Mouse (Mus musculus) small intestine, adult 2 months (tissue): ENCODE results near the gene Heg1. TPM values are rescaled to one million over a fixed set of nuclear protein-coding genes. Genes with fewer than 3 reads are reported as not detected.

Source experiments
- H3K27ac ChIP-seq: fragments of 200-500 bp; 2 replicates; pipeline ENCODE4 v1.5.1; 2012; ENCODE audit warnings: low read depth, low read length, control low read depth, inconsistent platforms; ENCODE audit not compliant: insufficient read depth
- H3K27me3 ChIP-seq: fragments of 200-500 bp; 2 replicates; pipeline ENCODE4 v1.6.1; 2012; ENCODE audit warnings: mild to moderate bottlenecking, moderate library complexity, low read length, inconsistent platforms; ENCODE audit not compliant: control insufficient read depth, insufficient read depth
- H3K36me3 ChIP-seq: fragments of 200-500 bp; 2 replicates; pipeline ENCODE4 v1.6.1; 2012; ENCODE audit warnings: mild to moderate bottlenecking, low read length, control low read depth, inconsistent platforms; ENCODE audit not compliant: control insufficient read depth, insufficient read depth
- H3K4me1 ChIP-seq: fragments of 200-500 bp; 2 replicates; pipeline ENCODE4 v1.6.1; 2012; ENCODE audit warnings: low read length, inconsistent platforms, mixed read lengths; ENCODE audit not compliant: control insufficient read depth, insufficient read depth, insufficient read length
- H3K4me3 ChIP-seq: fragments of 200-500 bp; 2 replicates; pipeline ENCODE4 v1.5.1; 2012; ENCODE audit warnings: low read depth, mild to moderate bottlenecking, control low read depth, inconsistent platforms, low read length, moderate library complexity
- CTCF ChIP-seq: fragments of 200-500 bp; IDR thresholded peaks from 2 replicates; pipeline ENCODE4 v1.5.1; 2012; ENCODE audit warnings: low read depth, mild to moderate bottlenecking, control low read depth, inconsistent platforms, low read length, moderate library complexity, mixed read lengths; ENCODE audit not compliant: insufficient replicate concordance, insufficient read length; ENCODE audit errors: extremely low read depth
- POLR2A ChIP-seq: fragments of 200-500 bp; IDR thresholded peaks from 2 replicates; pipeline ENCODE4 v1.6.1; 2012; ENCODE audit warnings: low read depth, mild to moderate bottlenecking, control low read depth, inconsistent platforms, low read length, moderate library complexity
- WGBS: fragments of 180-500 bp; shearing (Covaris S2); methylation state at CpG from one replicate; pipeline ENCODE4 v1.1.7; 2018; 5-methylcytosine and 5-hydroxymethylcytosine counted together
- polyA plus RNA-seq: library from polyadenylated mRNA; depleted of rRNA; stranded (reverse); fragments of >200 nt; gene quantifications from 2 replicates; pipeline ENCODE4 v1.2.3, GENCODE M21; 2012

Heg1 gene
- polyA plus RNA-seq, 1 experiment = 12.0 TPM

GRCm38 (mm10) chr16:33752904-33753578 is 68.9 kb downstream of the Heg1 start:
- peak overlapping the region; percentile 96 for H3K27ac ChIP-seq

GRCm38 (mm10) chr16:33755293-33755692 is 71.1 kb downstream of the Heg1 start:
- H3K4me3 ChIP-seq = no peak overlapping the region
- 85% methylated on average over 8 of the region's 8 CpGs for WGBS
- no peak overlapping the region for H3K27ac ChIP-seq
- H3K4me1 ChIP-seq = peaks cover 9% of the 10 kb centered on the region; the same call in 1 of the 2 replicates
- TF ChIP-seq POLR2A = no peak
- TF ChIP-seq CTCF = no peak
- peaks cover 4% of the 10 kb centered on the region; the same call in 1 of the 2 replicates for H3K36me3 ChIP-seq
- H3K27me3 ChIP-seq = no peaks in the 10 kb centered on the region

More at GRCm38 (mm10) chr16:33752904-33753578, 68.9 kb downstream of the Heg1 start:
- Histone ChIP-seq H3K36me3 (peaks cover 4% of the 10 kb centered on the region; the same call in 1 of the 2 replicates), H3K4me1 (peaks cover 16% of the 10 kb centered on the region; the same call in 1 of the 2 replicates), H3K4me3 (peak overlapping the region; percentile 33), H3K27me3 (no peaks in the 10 kb centered on the region)
- no peak; the same call in 1 of the 2 replicates for TF ChIP-seq POLR2A
- TF ChIP-seq CTCF = no peak
- 28% methylated on average over 8 of the region's 8 CpGs for WGBS

GRCm38 (mm10) chr16:33755961-33756360 is 71.8 kb downstream of the Heg1 start:
- no peaks in the 10 kb centered on the region for H3K27me3 ChIP-seq
- H3K4me3 ChIP-seq = peak overlapping the region; percentile 17
- 60% methylated on average over 16 of the region's 16 CpGs for WGBS
- peaks cover 15% of the 10 kb centered on the region for H3K4me1 ChIP-seq
- TF ChIP-seq CTCF (no peak), POLR2A (no peak)
- peaks cover 4% of the 10 kb centered on the region; the same call in 1 of the 2 replicates for H3K36me3 ChIP-seq
- no peak overlapping the region for H3K27ac ChIP-seq

GRCm38 (mm10) chr16:33756396-33756795 is 72.2 kb downstream of the Heg1 start:
- H3K27ac ChIP-seq = no peak overlapping the region
- peak overlapping the region; percentile 17; the same call in 1 of the 2 replicates for H3K4me3 ChIP-seq
- TF ChIP-seq CTCF (no peak), POLR2A (no peak)
- H3K4me1 ChIP-seq = peaks cover 17% of the 10 kb centered on the region
- 60% methylated on average over 6 of the region's 6 CpGs for WGBS
- H3K36me3 ChIP-seq = peaks cover 4% of the 10 kb centered on the region; the same call in 1 of the 2 replicates
- no peaks in the 10 kb centered on the region for H3K27me3 ChIP-seq

- Histone ChIP-seq H3K4me3 (no peak overlapping the region), H3K4me1 (peaks cover 23% of the 10 kb centered on the region), H3K27ac (no peak overlapping the region), H3K36me3 (peaks cover 4% of the 10 kb centered on the region; the same call in 1 of the 2 replicates), H3K27me3 (no peaks in the 10 kb centered on the region)
- 65% methylated on average over 7 of the region's 7 CpGs for WGBS
- TF ChIP-seq CTCF = no peak
- TF ChIP-seq POLR2A = no peak
These were observed 75.0 kb downstream of the Heg1 start for GRCm38 (mm10) chr16:33759207-33759606.

GRCm38 (mm10) chr16:33760542-33760941 is 76.4 kb downstream of the Heg1 start:
- no peak for TF ChIP-seq CTCF
- no peak for TF ChIP-seq POLR2A
- Histone ChIP-seq H3K4me3 (no peak overlapping the region), H3K27ac (no peak overlapping the region), H3K27me3 (no peaks in the 10 kb centered on the region), H3K4me1 (peaks cover 29% of the 10 kb centered on the region), H3K36me3 (0 out of 2 replicates have a peak, but pooled peaks cover 4% of the 10 kb centered on the region)
- WGBS = 49% methylated on average over 5 of the region's 5 CpGs

GRCm38 (mm10) chr16:33760996-33761395 is 76.8 kb downstream of the Heg1 start:
- Histone ChIP-seq H3K4me3 (no peak overlapping the region), H3K36me3 (0 out of 2 replicates have a peak, but pooled peaks cover 4% of the 10 kb centered on the region), H3K27ac (0 out of 2 replicates have a peak overlapping the region, but pooled peaks have one; percentile 66), H3K27me3 (no peaks in the 10 kb centered on the region), H3K4me1 (peaks cover 29% of the 10 kb centered on the region)
- no peak for TF ChIP-seq POLR2A
- no peak for TF ChIP-seq CTCF
- 91% methylated on average over 11 of the region's 11 CpGs for WGBS
